In genomic region chr13:98871263-98871662, GRCm38 (mm10) we compare ENCODE assay signal across 19 mouse cellular contexts. TPM values are rescaled to one million over a fixed set of nuclear protein-coding genes. Genes with fewer than 3 reads are reported as not detected.
DNase-seq lines count a peak whose midpoint lies in the region; ATAC-seq lines count a peak whose summit lies in the region.
"Had no signal": no experiment of that assay in that cellular context is flagged by ENCODE, and none has a peak within 500 bp of the region (broad histone marks: within the 10 kb centered on the region; RNA-seq: fewer than 3 reads in every experiment).

No protein-coding gene starts in this region.

- no peaks in the 10 kb centered on the region for H3K9me3 ChIP-seq in midbrain, embryonic 13.5 days
- H3K9me3 ChIP-seq in midbrain, embryonic 14.5 days (ENCODE audit: control insufficient read depth, low read length), result no peaks in the 10 kb centered on the region
- no peaks in the 10 kb centered on the region for H3K9me3 ChIP-seq in forebrain, embryonic 15.5 days
- H3K9me3 ChIP-seq: forebrain, embryonic 13.5 days; heart, embryonic 12.5 days; hindbrain, embryonic 13.5 days; limb, embryonic 12.5 days; neural tube, embryonic 13.5 days had no signal

- peak; percentile 26 for DNase-seq in adrenal gland, postnatal 10 days
- DNase-seq in adrenal gland, postnatal 25 days, result no peak
- DNase-seq in midbrain, embryonic 14.5 days, result no peak
- DNase-seq in kidney, postnatal 25 days, result peak; percentile 44 to 73
- no peak for DNase-seq in left cerebral cortex, adult 11 months (ENCODE audit: low spot score)
- DNase-seq in left cerebral cortex, postnatal 10 days (ENCODE audit: extremely low spot score in 1 of 2, low spot score in 2 of 2), result no peak
- DNase-seq: B cell, adult 2 months; cerebellum, postnatal 10 days; gastrocnemius, adult 2 months; layer of hippocampus, adult 9-11 months; retina, postnatal 1 day had no signal

- H3K36me3 ChIP-seq in midbrain, embryonic 13.5 days, result peaks cover 69% of the 10 kb centered on the region
- peaks cover 82% of the 10 kb centered on the region for H3K36me3 ChIP-seq in midbrain, embryonic 14.5 days (ENCODE audit: control insufficient read depth, insufficient read depth, low read length)
- peaks cover 72% of the 10 kb centered on the region for H3K36me3 ChIP-seq in forebrain, embryonic 15.5 days

- intact Hi-C loops in left cerebral cortex, postnatal 10 days (cut with DNase I), result no loop called here

- H3K27me3 ChIP-seq in midbrain, embryonic 13.5 days, result no peaks in the 10 kb centered on the region
- H3K27me3 ChIP-seq in midbrain, embryonic 14.5 days (ENCODE audit: control insufficient read depth, insufficient read depth, low read length), result no peaks in the 10 kb centered on the region
- H3K27me3 ChIP-seq in forebrain, embryonic 15.5 days, result no peaks in the 10 kb centered on the region
- H3K27me3 ChIP-seq: forebrain, embryonic 13.5 days; heart, embryonic 12.5 days; hindbrain, embryonic 13.5 days; limb, embryonic 12.5 days; neural tube, embryonic 13.5 days; Patski had no signal

- no peak for ATAC-seq in midbrain, embryonic 13.5 days
- no peak for ATAC-seq in midbrain, embryonic 14.5 days (ENCODE audit: low FRiP score, low TSS enrichment)
- ATAC-seq in forebrain, embryonic 15.5 days (replicated peaks), result no peak
- ATAC-seq: forebrain, embryonic 13.5 days; Patski had no signal

- WGBS in midbrain, embryonic 13.5 days, result 62% methylated on average over 1 of the region's 1 CpGs
- 44% methylated on average over 1 of the region's 1 CpGs for WGBS in midbrain, embryonic 14.5 days
- WGBS in forebrain, embryonic 15.5 days, result 63% methylated on average over 1 of the region's 1 CpGs

- no peak overlapping the region for H3K4me2 ChIP-seq in midbrain, embryonic 13.5 days (replicated peaks)
- H3K4me2 ChIP-seq in midbrain, embryonic 14.5 days (ENCODE audit: low read length), result no peak overlapping the region
- H3K4me2 ChIP-seq in forebrain, embryonic 15.5 days (replicated peaks), result no peak overlapping the region
- H3K4me2 ChIP-seq: forebrain, embryonic 13.5 days; heart, embryonic 12.5 days; hindbrain, embryonic 13.5 days; limb, embryonic 12.5 days; neural tube, embryonic 13.5 days had no signal

- no peak overlapping the region for H3K9ac ChIP-seq in midbrain, embryonic 13.5 days (replicated peaks)
- no peak overlapping the region for H3K9ac ChIP-seq in midbrain, embryonic 14.5 days (replicated peaks; ENCODE audit: low read length)
- H3K9ac ChIP-seq in forebrain, embryonic 15.5 days (replicated peaks), result no peak overlapping the region
- H3K9ac ChIP-seq: forebrain, embryonic 13.5 days; heart, embryonic 12.5 days; hindbrain, embryonic 13.5 days; limb, embryonic 12.5 days; neural tube, embryonic 13.5 days had no signal

- H3K4me1 ChIP-seq in midbrain, embryonic 13.5 days (replicated peaks), result peaks cover 20% of the 10 kb centered on the region
- peaks cover 18% of the 10 kb centered on the region; the same call in 1 of the 2 replicates for H3K4me1 ChIP-seq in midbrain, embryonic 14.5 days (ENCODE audit: control insufficient read depth, insufficient read depth, low read length)
- no peaks in the 10 kb centered on the region for H3K4me1 ChIP-seq in forebrain, embryonic 15.5 days
- H3K4me1 ChIP-seq: forebrain, embryonic 13.5 days; heart, embryonic 12.5 days; hindbrain, embryonic 13.5 days; limb, embryonic 12.5 days; neural tube, embryonic 13.5 days had no signal

- H3K4me3 ChIP-seq in midbrain, embryonic 13.5 days (replicated peaks), result no peak overlapping the region
- no peak overlapping the region for H3K4me3 ChIP-seq in midbrain, embryonic 14.5 days (replicated peaks; ENCODE audit: low read depth, low read length)
- no peak overlapping the region for H3K4me3 ChIP-seq in forebrain, embryonic 15.5 days
- H3K4me3 ChIP-seq: forebrain, embryonic 13.5 days; gastrocnemius, adult 2 months; heart, embryonic 12.5 days; hindbrain, embryonic 13.5 days; limb, embryonic 12.5 days; neural tube, embryonic 13.5 days had no signal

- H3K27ac ChIP-seq in midbrain, embryonic 13.5 days, result 0 out of 2 replicates have a peak overlapping the region, but pooled peaks have one; percentile 76
- no peak overlapping the region; the same call in 1 of the 2 replicates for H3K27ac ChIP-seq in midbrain, embryonic 14.5 days (replicated peaks; ENCODE audit: low read depth, low read length)
- no peak overlapping the region for H3K27ac ChIP-seq in forebrain, embryonic 15.5 days (replicated peaks)
- H3K27ac ChIP-seq: forebrain, embryonic 13.5 days; gastrocnemius, adult 2 months; hindbrain, embryonic 13.5 days; limb, embryonic 12.5 days; neural tube, embryonic 13.5 days had no signal

RNA-seq across cellular contexts. Expression of gene Tnpo1, which starts 54.9 kb away (rescaled TPM):
- total RNA-seq in adrenal gland, postnatal 10 days (2021), result 100 to 1,000 TPM in 1 of 2 experiments, 10 to 100 TPM in 1; 97.7 to 115 TPM
- total RNA-seq in adrenal gland, postnatal 25 days (2021), result 106 and 135 TPM in 2 replicates
- 70.3 and 71.4 TPM in 2 replicates for polyA plus RNA-seq in midbrain, embryonic 13.5 days (2015; fragmentation: Nextera tagmentation; extraction: Ambion mirVana)
- 56.4 and 63.5 TPM in 2 replicates for polyA plus RNA-seq in midbrain, embryonic 14.5 days (2014; fragmentation: Nextera tagmentation; extraction: Ambion mirVana)
- 10 to 100 TPM; 66.4 to 66.9 TPM for total RNA-seq in left cerebral cortex, postnatal 10 days (2021)
- 54.6 and 57.0 TPM in 2 replicates for polyA plus RNA-seq in forebrain, embryonic 15.5 days (2015; fragmentation: Nextera tagmentation; extraction: Ambion mirVana)

RNA-seq across cellular contexts. Expression of gene Fcho2, which starts 56.0 kb away (rescaled TPM):
- 10 to 100 TPM; 40.6 to 50.8 TPM for total RNA-seq in adrenal gland, postnatal 10 days (2021)
- total RNA-seq in adrenal gland, postnatal 25 days (2021), result 50.5 and 67.1 TPM in 2 replicates
- 27.0 and 30.6 TPM in 2 replicates for polyA plus RNA-seq in midbrain, embryonic 13.5 days (2015; fragmentation: Nextera tagmentation; extraction: Ambion mirVana)
- 22.4 and 23.6 TPM in 2 replicates for polyA plus RNA-seq in midbrain, embryonic 14.5 days (2014; fragmentation: Nextera tagmentation; extraction: Ambion mirVana)
- 10 to 100 TPM; 31.9 to 34.8 TPM for total RNA-seq in left cerebral cortex, postnatal 10 days (2021)
- polyA plus RNA-seq in forebrain, embryonic 15.5 days (2015; fragmentation: Nextera tagmentation; extraction: Ambion mirVana), result 29.2 and 30.6 TPM in 2 replicates

Comparison
In these comparisons a context has a peak if more than half of its experiments do, and no peak if none do; other contexts are left out.
1. DNase-seq: peak in adrenal gland, postnatal 10 days (single experiment) and kidney, postnatal 25 days (2 of 2); none in adrenal gland, postnatal 25 days (single experiment), midbrain, embryonic 14.5 days (single experiment), left cerebral cortex, adult 11 months (single experiment) and left cerebral cortex, postnatal 10 days (0 of 2).